Mouse (Mus musculus) limb, embryonic 13.5 days (tissue): Measurements from ENCODE around the gene Psma6. TPM values are rescaled to one million over a fixed set of nuclear protein-coding genes. Genes with fewer than 3 reads are reported as not detected.
A peak's percentile ranks its signal among the peaks of the same experiment; 100 is the strongest.

Experiments
- ATAC-seq: fragments of 200-750 bp; cut with Nextera tagmentation; 2 replicates; pipeline ENCODE4 v1.8.0; 2017; ENCODE audit warnings: low read depth, moderate number of reproducible peaks, moderate TSS enrichment; ENCODE audit not compliant: low FRiP score
- H3K27ac ChIP-seq: fragments of 300-500 bp; sonication (generic); 2 replicates; pipeline ENCODE4 v1.5.1; 2015; ENCODE audit warnings: inconsistent platforms, mild to moderate bottlenecking, moderate library complexity
- H3K27me3 ChIP-seq: fragments of 300-500 bp; sonication (generic); 2 replicates; pipeline ENCODE4 v1.6.1; 2015; ENCODE audit warnings: mild to moderate bottlenecking, inconsistent platforms
- H3K36me3 ChIP-seq: fragments of 300-500 bp; sonication (generic); 2 replicates; pipeline ENCODE4 v1.6.1; 2015; ENCODE audit warnings: inconsistent platforms, mild to moderate bottlenecking, moderate library complexity
- H3K4me1 ChIP-seq: fragments of 300-500 bp; sonication (generic); 2 replicates; pipeline ENCODE4 v1.6.1; 2015; ENCODE audit warnings: inconsistent platforms
- H3K4me2 ChIP-seq: fragments of 300-500 bp; sonication (generic); replicated peaks from 2 replicates; pipeline ENCODE4 v1.6.1; 2015; ENCODE audit warnings: inconsistent platforms, mild to moderate bottlenecking, moderate library complexity
- H3K4me3 ChIP-seq: fragments of 300-500 bp; sonication (generic); 2 replicates; pipeline ENCODE4 v1.5.1; 2015; ENCODE audit warnings: moderate library complexity, mild to moderate bottlenecking, inconsistent platforms
- H3K9ac ChIP-seq: fragments of 300-500 bp; sonication (generic); 2 replicates; pipeline ENCODE4 v1.6.1; 2015; ENCODE audit warnings: mild to moderate bottlenecking, inconsistent platforms
- H3K9me3 ChIP-seq: fragments of 300-500 bp; sonication (generic); 2 replicates; pipeline ENCODE4 v1.6.1; 2016; ENCODE audit warnings: inconsistent platforms
- WGBS: fragments of 180-500 bp; shearing (Covaris S2); methylation state at CpG from one replicate; pipeline ENCODE4 v1.1.7; 2015; 5-methylcytosine and 5-hydroxymethylcytosine counted together
- polyA plus RNA-seq: library from polyadenylated mRNA; unstranded; fragments of >200 nt; fragmentation: Nextera tagmentation; extraction: Ambion mirVana; gene quantifications from 2 replicates; pipeline ENCODE4 v1.2.1, GENCODE M21; 2015

Psma6 gene
- polyA plus RNA-seq, 1 experiment from 2014 or later, result 461 TPM

GRCm38 (mm10) chr12:55396536-55396935 is 12.5 kb downstream of the Psma6 start:
- Histone ChIP-seq H3K4me3 (no peak overlapping the region), H3K9me3 (no peaks in the 10 kb centered on the region), H3K4me1 (peaks cover 18% of the 10 kb centered on the region), H3K36me3 (no peaks in the 10 kb centered on the region), H3K4me2 (no peak overlapping the region), H3K9ac (no peak overlapping the region), H3K27me3 (no peaks in the 10 kb centered on the region), H3K27ac (no peak overlapping the region)
- 95% methylated on average over 4 of the region's 4 CpGs for WGBS
- no peak for ATAC-seq

- Histone ChIP-seq H3K4me2 (peak overlapping the region; percentile 93), H3K4me1 (peaks cover 18% of the 10 kb centered on the region), H3K9ac (peak overlapping the region; percentile 98), H3K36me3 (no peaks in the 10 kb centered on the region), H3K9me3 (no peaks in the 10 kb centered on the region), H3K27me3 (no peaks in the 10 kb centered on the region), H3K4me3 (peak overlapping the region; percentile 97), H3K27ac (peak overlapping the region; percentile 94)
- ATAC-seq, result no peak
- WGBS, result 64% methylated on average over 9 of the region's 9 CpGs
Observed at GRCm38 (mm10) chr12:55397544-55398239, 13.7 kb downstream of the Psma6 start.

- peak; percentile 99 for ATAC-seq
- Histone ChIP-seq H3K9me3 (no peaks in the 10 kb centered on the region), H3K4me3 (peak overlapping the region; percentile 97), H3K4me2 (peak overlapping the region; percentile 93), H3K27me3 (no peaks in the 10 kb centered on the region), H3K36me3 (0 out of 2 replicates have a peak, but pooled peaks cover 7% of the 10 kb centered on the region), H3K9ac (peak overlapping the region; percentile 98), H3K27ac (peak overlapping the region; percentile 94), H3K4me1 (peaks cover 18% of the 10 kb centered on the region)
- WGBS, result under 1% methylated on average over 51 of the region's 51 CpGs
Observed at GRCm38 (mm10) chr12:55398240-55399127, 14.5 kb downstream of the Psma6 start.

GRCm38 (mm10) chr12:55399128-55399677 is 15.2 kb downstream of the Psma6 start:
- H3K4me2 ChIP-seq, result peak overlapping the region; percentile 93
- WGBS, result under 1% methylated on average over 20 of the region's 20 CpGs

GRCm38 (mm10) chr12:55407888-55408287 is 23.9 kb downstream of the Psma6 start:
- Histone ChIP-seq H3K4me2 (no peak overlapping the region), H3K9ac (no peak overlapping the region), H3K36me3 (peaks cover 54% of the 10 kb centered on the region), H3K27ac (no peak overlapping the region), H3K4me3 (no peak overlapping the region), H3K9me3 (no peaks in the 10 kb centered on the region), H3K4me1 (no peaks in the 10 kb centered on the region), H3K27me3 (no peaks in the 10 kb centered on the region)
- ATAC-seq, result no peak
- WGBS, result 89% methylated on average over 5 of the region's 5 CpGs

More at GRCm38 (mm10) chr12:55399128-55399677, 15.2 kb downstream of the Psma6 start:
- peak; percentile 12; the same call in 1 of the 2 replicates for ATAC-seq
- peak overlapping the region; percentile 98 for H3K9ac ChIP-seq
- no peaks in the 10 kb centered on the region for H3K9me3 ChIP-seq
- peak overlapping the region; percentile 94 for H3K27ac ChIP-seq
- peaks cover 18% of the 10 kb centered on the region for H3K4me1 ChIP-seq
- peak overlapping the region; percentile 97 for H3K4me3 ChIP-seq
- no peaks in the 10 kb centered on the region for H3K27me3 ChIP-seq
- 0 out of 2 replicates have a peak, but pooled peaks cover 8% of the 10 kb centered on the region for H3K36me3 ChIP-seq

- no peak for ATAC-seq
- no peaks in the 10 kb centered on the region for H3K9me3 ChIP-seq
- no peaks in the 10 kb centered on the region for H3K4me1 ChIP-seq
- peaks cover 85% of the 10 kb centered on the region for H3K36me3 ChIP-seq
- H3K9ac ChIP-seq, result no peak overlapping the region
- H3K27ac ChIP-seq, result no peak overlapping the region
- 93% methylated on average over 5 of the region's 5 CpGs for WGBS
- no peaks in the 10 kb centered on the region for H3K27me3 ChIP-seq
- H3K4me3 ChIP-seq, result no peak overlapping the region
- no peak overlapping the region for H3K4me2 ChIP-seq
Observed at GRCm38 (mm10) chr12:55415255-55415654, 31.2 kb downstream of the Psma6 start.

- Histone ChIP-seq H3K4me3 (no peak overlapping the region), H3K4me1 (no peaks in the 10 kb centered on the region), H3K9me3 (no peaks in the 10 kb centered on the region), H3K9ac (no peak overlapping the region), H3K36me3 (peaks cover 86% of the 10 kb centered on the region), H3K27ac (no peak overlapping the region), H3K27me3 (no peaks in the 10 kb centered on the region), H3K4me2 (no peak overlapping the region)
- ATAC-seq, result no peak
- WGBS, result 89% methylated on average over 1 of the region's 1 CpGs
Observed at GRCm38 (mm10) chr12:55415762-55416161, 31.7 kb downstream of the Psma6 start.

- WGBS, result 94% methylated on average over 24 of the region's 24 CpGs
- Histone ChIP-seq H3K27me3 (no peaks in the 10 kb centered on the region), H3K4me1 (no peaks in the 10 kb centered on the region), H3K27ac (no peak overlapping the region), H3K4me3 (no peak overlapping the region), H3K4me2 (no peak overlapping the region), H3K9ac (no peak overlapping the region), H3K9me3 (no peaks in the 10 kb centered on the region), H3K36me3 (peaks cover 50% of the 10 kb centered on the region)
- no peak for ATAC-seq
Observed at GRCm38 (mm10) chr12:55420220-55420619, 36.2 kb downstream of the Psma6 start.

- 23% methylated on average over 3 of the region's 3 CpGs for WGBS
- H3K36me3 ChIP-seq, result peaks cover 33% of the 10 kb centered on the region
- H3K4me3 ChIP-seq, result no peak overlapping the region
- no peak for ATAC-seq
- no peak overlapping the region for H3K4me2 ChIP-seq
- H3K27me3 ChIP-seq, result no peaks in the 10 kb centered on the region
- no peaks in the 10 kb centered on the region for H3K9me3 ChIP-seq
- H3K4me1 ChIP-seq, result no peaks in the 10 kb centered on the region
- H3K9ac ChIP-seq, result no peak overlapping the region
- no peak overlapping the region for H3K27ac ChIP-seq
Observed at GRCm38 (mm10) chr12:55422057-55422456, 38.0 kb downstream of the Psma6 start.

- 91% methylated on average over 7 of the region's 7 CpGs for WGBS
- Histone ChIP-seq H3K9ac (no peak overlapping the region), H3K36me3 (no peaks in the 10 kb centered on the region)
Observed at GRCm38 (mm10) chr12:55426300-55426699, 42.3 kb downstream of the Psma6 start.

GRCm38 (mm10) chr12:55429201-55429600 is 45.2 kb downstream of the Psma6 start:
- WGBS, result 82% methylated on average over 8 of the region's 8 CpGs

More at GRCm38 (mm10) chr12:55426300-55426699, 42.3 kb downstream of the Psma6 start:
- Histone ChIP-seq H3K4me3 (no peak overlapping the region), H3K4me1 (no peaks in the 10 kb centered on the region), H3K4me2 (no peak overlapping the region), H3K27me3 (no peaks in the 10 kb centered on the region), H3K27ac (no peak overlapping the region), H3K9me3 (no peaks in the 10 kb centered on the region)
- ATAC-seq, result no peak

GRCm38 (mm10) chr12:55429956-55430355 is 45.9 kb downstream of the Psma6 start:
- 84% methylated on average over 4 of the region's 4 CpGs for WGBS
- Histone ChIP-seq H3K9ac (no peak overlapping the region), H3K9me3 (no peaks in the 10 kb centered on the region), H3K36me3 (no peaks in the 10 kb centered on the region), H3K4me2 (no peak overlapping the region), H3K4me1 (no peaks in the 10 kb centered on the region), H3K27me3 (no peaks in the 10 kb centered on the region), H3K4me3 (no peak overlapping the region), H3K27ac (no peak overlapping the region)
- no peak for ATAC-seq

More at GRCm38 (mm10) chr12:55429201-55429600, 45.2 kb downstream of the Psma6 start:
- H3K27me3 ChIP-seq, result no peaks in the 10 kb centered on the region
- H3K9ac ChIP-seq, result no peak overlapping the region
- no peaks in the 10 kb centered on the region for H3K9me3 ChIP-seq
- no peak overlapping the region for H3K4me2 ChIP-seq
- no peaks in the 10 kb centered on the region for H3K4me1 ChIP-seq
- no peak overlapping the region for H3K4me3 ChIP-seq
- H3K27ac ChIP-seq, result no peak overlapping the region
- no peak for ATAC-seq
- no peaks in the 10 kb centered on the region for H3K36me3 ChIP-seq
